Mouse (Mus musculus): ENCODE measurements around the gene 3100002H09Rik. TPM values are rescaled to one million over a fixed set of nuclear protein-coding genes. Genes with fewer than 3 reads are reported as not detected.

3100002H09Rik gene
- total and polyA plus RNA-seq, 3 experiments = not detected

DNA sequence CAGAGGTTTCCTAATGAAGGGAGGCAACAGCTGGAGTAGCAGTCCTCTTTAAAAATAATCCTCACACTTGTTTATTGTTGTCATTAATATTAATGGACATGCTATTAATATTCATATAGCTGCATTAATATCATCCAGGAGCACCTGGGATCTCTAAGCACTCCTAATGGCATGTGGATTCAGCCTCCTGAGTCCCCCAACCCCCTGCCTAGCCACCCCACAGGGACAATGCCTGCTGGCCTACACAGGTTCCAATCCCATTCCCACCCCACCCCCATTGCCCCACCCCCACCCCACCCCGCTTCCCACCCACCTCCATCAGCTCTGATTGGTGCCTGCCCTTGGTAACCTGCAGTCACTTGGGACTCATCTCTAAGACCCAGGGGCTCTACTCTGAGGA is 6.0 kb upstream of the 3100002H09Rik start:
- Histone ChIP-seq H3K9ac (ENCODE audit: control insufficient read depth, low read depth, low read length, poor library complexity, severe bottlenecking) (no peak overlapping the region), H3K4me1 (ENCODE audit: control insufficient read depth in 1 of 2, insufficient read depth in 2 of 2, low read length in 2 of 2) (no peaks in the 10 kb centered on the region), H3K79me2 (ENCODE audit: control insufficient read depth, insufficient read depth, low read length, poor library complexity) (no peaks in the 10 kb centered on the region), H3K27me3 (ENCODE audit: control insufficient read depth in 1 of 2, insufficient read depth in 2 of 2, low read length in 2 of 2) (no peaks in the 10 kb centered on the region; a peak in 1 of 4 replicates), H3K27ac (ENCODE audit: control insufficient read depth, low read depth, low read length) (no peak overlapping the region), H3K9me3 (replicated peaks; ENCODE audit: insufficient read depth, low read length) (no peaks in the 10 kb centered on the region), H3K36me3 (ENCODE audit: control insufficient read depth in 1 of 2, insufficient read depth in 2 of 2, low read length in 2 of 2) (no peaks in the 10 kb centered on the region), H3K4me3 (ENCODE audit: control insufficient read depth in 1 of 2, insufficient read depth in 1 of 2, low read depth in 2 of 2, low read length in 2 of 2) (no peak overlapping the region)
- no peak for DNase-seq (ENCODE audit: low read depth, low spot score)
- TF ChIP-seq CTCF (IDR thresholded peaks at IDR 0.05 in 2 of 3, conservative IDR thresholded peaks at IDR 0.05 in 1 of 3; ENCODE audit: control insufficient read depth in 1 of 3, insufficient read depth in 1 of 3, low read depth in 2 of 3, low read length in 3 of 3, poor library complexity in 1 of 3, severe bottlenecking in 1 of 3) = no peak
- TF ChIP-seq GABPA (IDR thresholded peaks at IDR 0.05; ENCODE audit: low read depth, low read length) = no peak
- TF ChIP-seq EP300 (IDR thresholded peaks at IDR 0.05; ENCODE audit: low read depth in 1 of 2, low read length in 2 of 2) = no peak

DNA sequence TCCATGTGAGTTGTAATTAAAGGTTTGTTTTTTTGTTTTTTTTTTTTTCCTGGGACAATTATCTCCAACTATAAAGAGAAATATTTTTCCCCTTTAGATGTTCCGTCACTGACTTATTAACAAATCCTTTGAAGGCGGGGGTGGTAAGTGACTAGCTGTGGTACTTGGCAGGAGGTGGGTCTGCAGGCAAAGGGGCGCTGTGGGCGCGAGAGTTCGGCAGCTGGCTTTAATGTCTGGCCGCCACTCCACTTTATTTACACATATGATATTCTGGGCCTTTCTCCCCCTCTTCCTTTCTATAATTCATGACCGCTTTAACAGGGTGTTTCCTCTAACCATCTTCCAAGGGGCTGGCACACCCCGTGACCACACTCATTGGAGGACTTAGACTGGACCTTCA is 5.4 kb upstream of the 3100002H09Rik start:
- H3K27ac ChIP-seq (ENCODE audit: control insufficient read depth, low read depth, low read length) = no peak overlapping the region
- no peaks in the 10 kb centered on the region; a peak in 1 of 4 replicates for H3K27me3 ChIP-seq (ENCODE audit: control insufficient read depth in 1 of 2, insufficient read depth in 2 of 2, low read length in 2 of 2)
- no peaks in the 10 kb centered on the region for H3K9me3 ChIP-seq (replicated peaks; ENCODE audit: insufficient read depth, low read length)
- no peaks in the 10 kb centered on the region for H3K36me3 ChIP-seq (ENCODE audit: control insufficient read depth in 1 of 2, insufficient read depth in 2 of 2, low read length in 2 of 2)
- H3K79me2 ChIP-seq (ENCODE audit: control insufficient read depth, insufficient read depth, low read length, poor library complexity) = no peaks in the 10 kb centered on the region
- no peak overlapping the region for H3K9ac ChIP-seq (ENCODE audit: control insufficient read depth, low read depth, low read length, poor library complexity, severe bottlenecking)
- no peak for DNase-seq (ENCODE audit: low read depth, low spot score)
- no peaks in the 10 kb centered on the region for H3K4me1 ChIP-seq (ENCODE audit: control insufficient read depth in 1 of 2, insufficient read depth in 2 of 2, low read length in 2 of 2)
- TF ChIP-seq EP300 (IDR thresholded peaks at IDR 0.05; ENCODE audit: low read depth in 1 of 2, low read length in 2 of 2) (no peak), POLR2A (IDR thresholded peaks at IDR 0.05; ENCODE audit: control insufficient read depth in 1 of 2, insufficient read depth in 1 of 2, low read depth in 1 of 2, low read length in 2 of 2, poor library complexity in 1 of 2) (no peak), ZMIZ1 (IDR thresholded peaks at IDR 0.05; ENCODE audit: low read depth, low read length) (no peak), CHD2 (IDR thresholded peaks at IDR 0.05; ENCODE audit: low read length) (no peak), ZNF384 (IDR thresholded peaks at IDR 0.05; ENCODE audit: low read depth, low read length) (no peak), MEF2A (IDR thresholded peaks at IDR 0.05; ENCODE audit: extremely low read depth, insufficient replicate concordance, low read depth, low read length, poor library complexity, severe bottlenecking) (no peak)
- no peak overlapping the region for H3K4me3 ChIP-seq (ENCODE audit: control insufficient read depth in 1 of 2, insufficient read depth in 1 of 2, low read depth in 2 of 2, low read length in 2 of 2)

DNA sequence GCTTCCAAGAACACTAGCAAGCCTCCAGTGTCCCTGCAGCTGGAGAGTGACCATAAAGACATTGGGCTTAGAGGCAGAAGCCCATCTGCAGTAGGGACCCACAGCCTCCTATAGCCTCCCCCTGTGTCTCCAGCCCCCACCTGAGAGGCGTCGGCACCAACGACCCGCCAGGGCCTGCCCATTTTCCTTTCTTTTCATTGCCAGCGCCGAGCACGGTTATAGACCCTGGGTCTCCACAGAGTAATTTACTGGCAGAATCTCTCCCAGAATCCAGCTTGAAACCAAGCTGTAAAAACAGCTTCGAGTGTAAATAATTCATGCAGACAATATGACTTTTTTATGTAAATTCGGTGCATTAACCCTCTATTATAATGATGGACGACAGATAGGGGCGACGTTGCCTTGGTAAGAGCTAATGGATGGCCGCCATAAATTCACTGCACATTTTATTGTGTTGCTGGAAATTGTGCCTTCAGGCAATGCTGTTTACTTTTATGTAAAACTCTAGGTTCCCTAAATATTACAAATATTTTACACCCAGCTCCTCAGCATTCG is 4.9 kb upstream of the 3100002H09Rik start:
- no peak overlapping the region for H3K4me3 ChIP-seq (ENCODE audit: control insufficient read depth in 1 of 2, insufficient read depth in 1 of 2, low read depth in 2 of 2, low read length in 2 of 2)
- H3K4me1 ChIP-seq (ENCODE audit: control insufficient read depth in 1 of 2, insufficient read depth in 2 of 2, low read length in 2 of 2) = no peaks in the 10 kb centered on the region
- H3K9ac ChIP-seq (ENCODE audit: control insufficient read depth, low read depth, low read length, poor library complexity, severe bottlenecking) = no peak overlapping the region
- no peak for DNase-seq (ENCODE audit: low read depth, low spot score)
- no peak overlapping the region for H3K27ac ChIP-seq (ENCODE audit: control insufficient read depth, low read depth, low read length)
- TF ChIP-seq POLR2AphosphoS5 (IDR thresholded peaks at IDR 0.05; ENCODE audit: borderline replicate concordance, low read depth, low read length) = no peak
- TF ChIP-seq ZNF384 (IDR thresholded peaks at IDR 0.05; ENCODE audit: low read depth, low read length) = no peak
- H3K27me3 ChIP-seq (ENCODE audit: control insufficient read depth in 1 of 2, insufficient read depth in 2 of 2, low read length in 2 of 2) = no peaks in the 10 kb centered on the region; a peak in 1 of 4 replicates
- H3K9me3 ChIP-seq (replicated peaks; ENCODE audit: insufficient read depth, low read length) = no peaks in the 10 kb centered on the region
- no peaks in the 10 kb centered on the region for H3K79me2 ChIP-seq (ENCODE audit: control insufficient read depth, insufficient read depth, low read length, poor library complexity)
- H3K36me3 ChIP-seq (ENCODE audit: control insufficient read depth in 1 of 2, insufficient read depth in 2 of 2, low read length in 2 of 2) = no peaks in the 10 kb centered on the region

Measured in MEL (cell line).